Mouse (Mus musculus) limb, embryonic 14.5 days (tissue): ENCODE measurements around the gene Tmem9b. TPM values are rescaled to one million over a fixed set of nuclear protein-coding genes. Genes with fewer than 3 reads are reported as not detected.

Experiments
- ATAC-seq: fragments of 200-750 bp; cut with Nextera tagmentation; 2 replicates; pipeline ENCODE4 v1.8.0; 2017; ENCODE audit warnings: low read depth, moderate number of reproducible peaks, moderate TSS enrichment; ENCODE audit not compliant: low FRiP score
- DNase-seq: peaks from one replicate; pipeline ENCODE4 v3.0.0-alpha.2; 2015; ENCODE audit warnings: low spot score
- H3K27ac ChIP-seq: fragments of 300-500 bp; sonication (generic); replicated peaks from 2 replicates; pipeline ENCODE4 v1.5.1; 2014; ENCODE audit warnings: low read depth, mild to moderate bottlenecking, low read length, moderate library complexity, mixed read lengths
- H3K27me3 ChIP-seq: fragments of 300-500 bp; sonication (generic); 2 replicates; pipeline ENCODE4 v1.6.1; 2014; ENCODE audit warnings: low read length, mixed read lengths; ENCODE audit not compliant: control insufficient read depth, insufficient read depth
- H3K36me3 ChIP-seq: fragments of 300-500 bp; sonication (generic); 2 replicates; pipeline ENCODE4 v1.6.1; 2014; ENCODE audit warnings: mild to moderate bottlenecking, low read length, moderate library complexity, mixed read lengths; ENCODE audit not compliant: control insufficient read depth, insufficient read depth
- H3K4me1 ChIP-seq: fragments of 300-500 bp; sonication (generic); 2 replicates; pipeline ENCODE4 v1.6.1; 2014; ENCODE audit warnings: antibody characterized with exemption, low read length, mixed read lengths; ENCODE audit not compliant: control insufficient read depth, insufficient read depth
- H3K4me2 ChIP-seq: fragments of 300-500 bp; sonication (generic); replicated peaks from 2 replicates; pipeline ENCODE4 v1.6.1; 2014; ENCODE audit warnings: low read depth, mild to moderate bottlenecking, low read length, moderate library complexity; ENCODE audit not compliant: severe bottlenecking
- H3K4me3 ChIP-seq: fragments of 300-500 bp; sonication (generic); replicated peaks from 2 replicates; pipeline ENCODE4 v1.5.1; 2014; ENCODE audit warnings: low read length
- H3K9ac ChIP-seq: fragments of 300-500 bp; sonication (generic); 2 replicates; pipeline ENCODE4 v1.6.1; 2014; ENCODE audit warnings: mild to moderate bottlenecking, low read depth, low read length, moderate library complexity; ENCODE audit not compliant: severe bottlenecking
- H3K9me3 ChIP-seq: fragments of 300-500 bp; sonication (generic); 2 replicates; pipeline ENCODE4 v1.6.1; 2016; ENCODE audit warnings: low read length; ENCODE audit not compliant: control insufficient read depth
- POLR2A ChIP-seq: fragments of 200-500 bp; IDR thresholded peaks from 2 replicates; pipeline ENCODE4 v1.8.0; 2012; ENCODE audit warnings: inconsistent platforms, mild to moderate bottlenecking, moderate library complexity, borderline replicate concordance; ENCODE audit not compliant: insufficient read depth, insufficient read length; ENCODE audit errors: extremely low read depth
- WGBS: fragments of 180-500 bp; shearing (Covaris S2); extraction: QIAGEN DNeasy Blood & Tissue Kit; methylation state at CpG from one replicate; pipeline ENCODE4 v1.1.7; 2014; 5-methylcytosine and 5-hydroxymethylcytosine counted together
- polyA plus RNA-seq, 2 experiments: library from polyadenylated mRNA; depleted of rRNA in 1 of 2; stranded (reverse) in 1 of 2; unstranded in 1 of 2; fragments of >200 nt; fragmentation: Nextera tagmentation in 1 of 2; extraction: Ambion mirVana in 1 of 2; gene quantifications; 2 replicates each; pipeline versions ENCODE4 v1.2.1 to v1.2.3; 2012 to 2014

The Tmem9b gene
- polyA plus RNA-seq, 2 experiments: 38.2 to 69.2 TPM

DNA sequence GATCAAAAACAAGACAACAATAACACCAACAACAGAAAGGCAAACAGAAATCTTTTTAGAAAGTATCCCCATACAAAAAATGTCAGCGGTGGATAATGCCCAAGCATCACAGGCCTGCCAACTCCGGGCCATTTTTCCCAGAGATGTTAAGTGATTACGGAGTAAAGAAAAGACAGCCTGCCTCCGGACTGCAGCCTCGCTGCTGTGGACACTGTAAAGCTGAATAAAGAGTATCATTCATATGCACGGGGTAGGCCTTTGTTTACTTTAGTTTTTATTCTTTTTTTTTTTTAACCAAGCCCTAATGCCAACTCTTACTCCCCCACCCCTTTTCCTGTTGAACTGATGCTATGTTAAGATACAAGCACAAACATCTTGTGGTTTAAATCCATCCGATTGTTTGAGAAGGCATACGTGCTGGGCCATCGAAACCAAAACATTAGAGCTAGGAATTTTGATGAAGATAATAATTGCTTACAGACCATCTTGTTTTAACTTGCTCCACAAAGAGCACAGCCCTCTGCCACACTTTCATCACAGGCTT lies 66.0 kb downstream of the Tmem9b start:
- no peak for TF ChIP-seq POLR2A
- Histone ChIP-seq H3K9me3 (no peaks in the 10 kb centered on the region), H3K36me3 (no peaks in the 10 kb centered on the region), H3K4me3 (no peak overlapping the region), H3K4me2 (no peak overlapping the region), H3K4me1 (no peaks in the 10 kb centered on the region), H3K27ac (no peak overlapping the region), H3K27me3 (no peaks in the 10 kb centered on the region), H3K9ac (no peak overlapping the region)
- 47% methylated on average over 9 of the region's 9 CpGs for WGBS
- DNase-seq (no peak), ATAC-seq (no peak)

Other genes starting within 250 kb of the Tmem9b start
- gene Trim66, start 244.7 kb downstream of the Tmem9b start, polyA plus RNA-seq (2012; rRNA removed): 0.11 and 0.13 TPM in 2 replicates
- gene Trim66, start 244.7 kb downstream of the Tmem9b start, polyA plus RNA-seq (2014; fragmentation: Nextera tagmentation; extraction: Ambion mirVana): 0.04 TPM in 2 replicates
- 705 and 923 TPM in 2 replicates for gene Rpl27a, start 233.7 kb downstream of the Tmem9b start, polyA plus RNA-seq (2012; rRNA removed)
- 161 and 165 TPM in 2 replicates for gene Rpl27a, start 233.7 kb downstream of the Tmem9b start, polyA plus RNA-seq (2014; fragmentation: Nextera tagmentation; extraction: Ambion mirVana)
- gene St5, start 49.3 kb downstream of the Tmem9b start, polyA plus RNA-seq (2012; rRNA removed): 56.3 and 57.0 TPM in 2 replicates
- gene St5, start 49.3 kb downstream of the Tmem9b start, polyA plus RNA-seq (2014; fragmentation: Nextera tagmentation; extraction: Ambion mirVana): 45.0 and 52.1 TPM in 2 replicates
- gene Akip1, start 49.2 kb downstream of the Tmem9b start, polyA plus RNA-seq (2012; rRNA removed): 20.4 and 25.5 TPM in 2 replicates
- gene Akip1, start 49.2 kb downstream of the Tmem9b start, polyA plus RNA-seq (2014; fragmentation: Nextera tagmentation; extraction: Ambion mirVana): 33.8 and 39.0 TPM in 2 replicates
- gene BC051019, start 29.0 kb downstream of the Tmem9b start, polyA plus RNA-seq (2012; rRNA removed): 0.10 and 0.14 TPM in 2 replicates
- gene BC051019, start 29.0 kb downstream of the Tmem9b start, polyA plus RNA-seq (2014; fragmentation: Nextera tagmentation; extraction: Ambion mirVana): 0.15 TPM in 2 replicates
- not detected in 2 replicates for gene Ascl3, start 21.1 kb downstream of the Tmem9b start, polyA plus RNA-seq (2012; rRNA removed)
- gene Ascl3, start 21.1 kb downstream of the Tmem9b start, polyA plus RNA-seq (2014; fragmentation: Nextera tagmentation; extraction: Ambion mirVana): not detected in 2 replicates
- gene Nrip3, start 29.1 kb upstream of the Tmem9b start, polyA plus RNA-seq (2012; rRNA removed): 0.46 and 0.62 TPM in 2 replicates
- gene Nrip3, start 29.1 kb upstream of the Tmem9b start, polyA plus RNA-seq (2014; fragmentation: Nextera tagmentation; extraction: Ambion mirVana): 1.3 and 1.5 TPM in 2 replicates
- 4.7 and 5.2 TPM in 2 replicates for gene Scube2, start 112.8 kb upstream of the Tmem9b start, polyA plus RNA-seq (2012; rRNA removed)
- gene Scube2, start 112.8 kb upstream of the Tmem9b start, polyA plus RNA-seq (2014; fragmentation: Nextera tagmentation; extraction: Ambion mirVana): 9.2 and 11.7 TPM in 2 replicates
- gene Dennd5a, start 207.6 kb upstream of the Tmem9b start, polyA plus RNA-seq (2012; rRNA removed): 112 and 139 TPM in 2 replicates
- gene Dennd5a, start 207.6 kb upstream of the Tmem9b start, polyA plus RNA-seq (2014; fragmentation: Nextera tagmentation; extraction: Ambion mirVana): 55.3 and 62.6 TPM in 2 replicates
- 57.1 and 59.0 TPM in 2 replicates for gene Tmem41b, start 234.1 kb upstream of the Tmem9b start, polyA plus RNA-seq (2012; rRNA removed)
- 72.0 and 72.4 TPM in 2 replicates for gene Tmem41b, start 234.1 kb upstream of the Tmem9b start, polyA plus RNA-seq (2014; fragmentation: Nextera tagmentation; extraction: Ambion mirVana)